Mouse (Mus musculus) retina, postnatal 7 days (tissue): Measurements from ENCODE around the gene Slc13a5.

ENCODE experiments used
- DNase-seq: peaks from one replicate; pipeline ENCODE4 v3.0.0-alpha.2; 2012; ENCODE audit warnings: low read depth, low spot score

Gene Slc13a5

GRCm38 (mm10) chr11:72266960-72267560, at the start of gene Slc13a5:
TSS of gene Slc13a5 (minus strand) at chr11:72267222.
- peak; percentile 16 for DNase-seq

DNA sequence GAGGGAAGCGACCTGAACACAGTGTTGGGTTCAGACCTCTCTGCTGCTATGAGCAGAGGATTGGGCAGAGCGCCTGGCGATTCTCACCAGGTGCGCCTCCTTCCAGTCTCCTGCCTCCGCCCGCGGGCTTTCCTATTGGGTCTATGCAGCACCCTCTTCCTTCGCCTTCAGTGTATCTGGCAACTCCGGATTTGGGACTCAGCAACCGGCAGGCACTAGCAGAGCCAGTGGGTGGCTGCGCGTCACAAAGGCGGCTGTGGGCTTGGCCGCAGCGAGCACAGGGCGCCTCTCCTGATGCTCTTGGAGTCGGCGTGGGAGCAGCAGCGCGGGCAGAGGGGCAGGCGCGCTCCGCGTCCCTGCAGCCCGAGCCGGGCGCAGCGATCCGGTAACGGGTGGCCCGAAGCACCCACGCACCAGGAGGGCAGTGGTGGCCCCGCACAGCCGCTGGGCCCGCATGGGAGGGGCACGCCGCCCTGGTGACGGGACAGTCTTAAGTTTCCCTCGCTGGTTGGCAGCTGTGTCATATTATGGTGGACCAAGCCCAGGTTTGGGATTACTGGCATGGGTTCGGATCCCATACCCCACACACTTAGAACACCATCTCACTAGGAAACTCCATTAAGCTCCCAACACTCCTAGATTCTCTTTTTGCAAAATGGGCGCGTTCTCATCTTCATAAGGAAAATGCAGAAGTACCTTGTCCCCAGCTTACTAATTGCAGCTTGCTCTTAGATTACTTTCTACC, 47.3 kb upstream of the Slc13a5 start, which contains the start of gene Fbxo39:
Gene Fbxo39 (plus strand): TSS at position 294 of the 745 bp plus-strand sequence.
- DNase-seq, result no peak

GRCm38 (mm10) chr11:72311355-72312001, 44.5 kb upstream of the Slc13a5 start:
- no peak for DNase-seq

DNA sequence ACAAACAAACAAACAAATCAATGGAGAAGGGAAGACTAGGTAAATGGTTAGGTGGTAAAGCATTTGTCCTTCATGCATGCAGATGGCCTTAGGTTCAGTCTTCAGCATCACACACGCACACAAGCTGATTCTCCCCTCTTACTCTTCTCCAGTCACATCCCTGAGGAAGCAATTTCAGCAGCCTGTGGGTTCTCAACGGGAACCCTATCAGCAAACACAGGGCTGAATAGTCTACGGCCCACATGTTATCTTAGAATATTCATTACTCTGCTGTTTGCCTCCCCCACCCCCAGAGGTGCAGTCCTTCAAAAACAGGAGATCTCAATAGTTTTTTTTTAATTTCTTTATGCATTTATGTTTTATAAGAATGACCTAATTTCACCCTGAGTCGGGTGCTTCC, 43.5 kb upstream of the Slc13a5 start:
- DNase-seq, result no peak

- no peak for DNase-seq
Measured at GRCm38 (mm10) chr11:72308982-72309381, 42.0 kb upstream of the Slc13a5 start.

DNA sequence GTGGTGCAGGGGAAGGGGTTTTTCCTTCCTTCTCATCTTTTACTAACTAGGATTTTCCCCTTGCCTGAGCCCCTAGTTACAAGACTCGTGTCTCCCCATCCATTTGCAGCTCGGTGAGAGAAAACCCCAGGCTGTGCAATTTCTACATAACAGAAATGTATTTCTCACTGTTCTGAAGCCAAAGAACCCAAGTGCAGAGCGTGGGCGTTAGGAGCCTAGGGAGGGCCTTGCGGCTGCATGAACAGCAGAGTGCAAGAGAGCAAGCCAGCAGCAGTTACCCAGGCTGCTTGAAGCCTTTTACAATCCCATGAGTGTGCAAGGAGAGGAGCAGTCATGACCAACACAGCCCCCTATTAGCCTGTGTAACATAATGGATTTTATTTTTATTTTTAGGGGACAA, 40.4 kb upstream of the Slc13a5 start:
- no peak for DNase-seq

GRCm38 (mm10) chr11:72302230-72302629, 35.2 kb upstream of the Slc13a5 start:
- no peak for DNase-seq

GRCm38 (mm10) chr11:72301334-72301733, 34.3 kb upstream of the Slc13a5 start, which contains the start of gene Xaf1:
TSS of gene Xaf1 (plus strand) at chr11:72301629.
- no peak for DNase-seq

- DNase-seq, result no peak
Measured at GRCm38 (mm10) chr11:72293116-72293515, 26.1 kb upstream of the Slc13a5 start.

- no peak for DNase-seq
Measured at GRCm38 (mm10) chr11:72287543-72287942, 20.5 kb upstream of the Slc13a5 start.

GRCm38 (mm10) chr11:72287126-72287525, 20.1 kb upstream of the Slc13a5 start:
- DNase-seq, result no peak

- DNase-seq, result no peak
Measured at GRCm38 (mm10) chr11:72286651-72287050, 19.6 kb upstream of the Slc13a5 start.

GRCm38 (mm10) chr11:72285971-72286480, 19.0 kb upstream of the Slc13a5 start:
- DNase-seq, result no peak

GRCm38 (mm10) chr11:72284532-72285182, 17.6 kb upstream of the Slc13a5 start:
- DNase-seq, result no peak

- no peak for DNase-seq
Measured at GRCm38 (mm10) chr11:72283486-72284224, 16.6 kb upstream of the Slc13a5 start.

DNA sequence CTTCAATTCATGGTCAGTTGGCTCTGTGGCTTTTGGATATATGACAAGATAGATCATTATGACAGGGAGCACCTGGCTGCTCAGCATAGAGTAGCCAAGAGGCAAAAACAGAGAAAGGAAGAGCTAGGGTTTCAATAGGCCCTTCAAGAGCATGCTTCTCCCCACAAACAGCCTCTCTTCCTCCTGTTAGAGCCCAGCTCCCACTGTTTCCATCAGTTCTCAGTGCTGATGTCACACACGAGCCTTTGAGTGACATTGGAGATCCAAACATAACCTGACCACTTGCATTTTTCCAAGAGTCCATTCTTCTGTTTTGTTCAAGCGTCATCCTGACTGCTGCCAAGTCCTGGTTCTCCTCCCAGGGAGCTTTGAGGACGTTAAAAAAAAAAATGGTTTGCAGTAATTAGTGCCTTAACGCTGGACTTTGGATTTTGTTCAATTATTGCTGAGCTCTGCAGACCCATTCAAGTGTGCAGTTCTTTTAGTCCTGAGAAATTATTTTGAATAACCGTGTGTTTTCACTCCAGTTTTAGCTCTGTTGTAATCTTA, 14.9 kb upstream of the Slc13a5 start:
- DNase-seq, result no peak

DNA sequence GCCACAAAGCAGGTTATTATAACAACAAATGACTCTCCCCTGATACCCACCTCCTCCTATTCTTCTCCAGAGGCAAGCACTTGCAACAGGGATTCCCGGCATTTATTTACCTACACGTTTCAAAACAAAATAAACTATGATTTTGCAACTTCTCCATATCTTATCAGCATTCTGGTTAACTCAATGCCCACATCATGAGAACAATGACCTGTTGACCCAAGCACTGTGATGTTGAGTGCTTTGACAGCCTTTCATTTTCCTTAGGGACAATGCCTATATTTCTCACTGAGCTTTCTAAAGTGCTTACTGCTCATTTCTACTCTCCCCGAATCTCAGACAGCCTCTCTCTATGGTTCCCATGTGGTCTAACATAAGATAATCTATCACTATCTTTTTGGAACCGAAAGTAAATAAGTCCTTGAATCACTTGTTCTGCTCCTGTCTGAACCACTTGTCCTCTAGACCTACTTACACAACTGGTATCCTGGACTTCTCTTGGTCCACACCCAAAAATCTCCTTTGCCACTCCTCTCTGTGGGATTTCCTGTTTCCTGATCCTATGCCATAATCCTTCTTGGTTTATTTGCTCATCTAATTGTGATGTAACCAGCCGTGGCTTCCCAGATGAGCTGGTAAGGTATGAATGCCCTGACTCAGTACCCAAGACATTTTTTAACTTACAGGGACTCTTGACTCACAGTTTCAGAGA, 14.3 kb upstream of the Slc13a5 start:
- no peak for DNase-seq

- DNase-seq, result no peak
Measured at GRCm38 (mm10) chr11:72273341-72273740, 6.3 kb upstream of the Slc13a5 start.

DNA sequence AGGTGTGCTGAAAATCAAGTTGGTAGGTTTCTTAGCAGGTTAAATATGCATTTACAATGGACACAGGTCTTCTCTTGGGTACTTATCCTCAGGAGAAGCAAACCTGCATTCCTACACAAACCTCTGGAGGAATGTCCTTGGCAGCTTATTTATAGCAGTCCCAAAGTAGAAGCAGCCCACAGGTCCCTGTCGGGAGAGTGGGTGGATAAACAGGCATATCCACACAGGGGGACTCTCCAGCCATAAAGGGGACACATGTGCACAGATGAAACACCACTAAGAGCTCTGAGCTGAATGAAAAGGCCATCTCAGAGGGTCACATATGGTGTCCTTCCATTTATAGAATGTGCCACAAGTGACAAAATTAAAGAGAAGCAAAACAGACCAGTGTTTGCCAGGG, 4.7 kb upstream of the Slc13a5 start:
- DNase-seq, result no peak
